Mouse (Mus musculus) ES-Bruce4 (cell line): ENCODE measurements around the gene Mafg. TPM values are rescaled to one million over a fixed set of nuclear protein-coding genes. Genes with fewer than 3 reads are reported as not detected.

Source experiments
- H3K27ac ChIP-seq: 2 replicates; pipeline ENCODE4 v1.5.1; 2012; ENCODE audit warnings: low read length, inconsistent platforms; ENCODE audit not compliant: insufficient read depth
- H3K27me3 ChIP-seq: 2 replicates; pipeline ENCODE4 v1.6.1; 2012; ENCODE audit warnings: mild to moderate bottlenecking, low read length, inconsistent platforms; ENCODE audit not compliant: control insufficient read depth, poor library complexity, insufficient read depth, severe bottlenecking
- H3K36me3 ChIP-seq: 2 replicates; pipeline ENCODE4 v1.6.1; 2012; ENCODE audit warnings: inconsistent platforms, mild to moderate bottlenecking, low read length, moderate library complexity; ENCODE audit not compliant: control insufficient read depth, poor library complexity, insufficient read depth, severe bottlenecking
- H3K4me1 ChIP-seq: one replicate; pipeline ENCODE4 v1.8.1; 2011; ENCODE audit warnings: low read length; ENCODE audit not compliant: control insufficient read depth, insufficient read depth
- H3K4me3 ChIP-seq: 2 replicates; pipeline ENCODE4 v1.5.1; 2011; ENCODE audit warnings: low read depth, mild to moderate bottlenecking, low read length
- H3K9ac ChIP-seq: 2 replicates; pipeline ENCODE4 v1.6.1; 2012; ENCODE audit warnings: low read depth, mild to moderate bottlenecking, inconsistent platforms; ENCODE audit not compliant: poor library complexity, severe bottlenecking
- H3K9me3 ChIP-seq: replicated peaks from 2 replicates; pipeline ENCODE4 v1.6.1; 2012; ENCODE audit warnings: mild to moderate bottlenecking, low read length, inconsistent platforms; ENCODE audit not compliant: control insufficient read depth, poor library complexity, insufficient read depth, severe bottlenecking
- CTCF ChIP-seq: IDR thresholded peaks from one replicate; pipeline ENCODE4 v1.8.1; 2011; ENCODE audit warnings: low read depth, low read length
- EP300 ChIP-seq: IDR thresholded peaks from 2 replicates; pipeline ENCODE4 v1.6.1; 2011; ENCODE audit warnings: low read depth, low read length; ENCODE audit not compliant: insufficient read depth
- POLR2A ChIP-seq: IDR thresholded peaks from one replicate; pipeline ENCODE4 v1.8.1; 2011; ENCODE audit warnings: low read length; ENCODE audit not compliant: insufficient read depth
- polyA plus RNA-seq: library from polyadenylated mRNA; stranded (reverse); fragments of >200 nt; gene quantifications from 2 replicates; pipeline ENCODE4 v1.2.4, GENCODE M21; 2011; ENCODE audit warnings: low read depth; ENCODE audit not compliant: missing spikeins, insufficient read depth, insufficient read length

Mafg gene
- polyA plus RNA-seq, 1 experiment: 53.0 TPM

DNA sequence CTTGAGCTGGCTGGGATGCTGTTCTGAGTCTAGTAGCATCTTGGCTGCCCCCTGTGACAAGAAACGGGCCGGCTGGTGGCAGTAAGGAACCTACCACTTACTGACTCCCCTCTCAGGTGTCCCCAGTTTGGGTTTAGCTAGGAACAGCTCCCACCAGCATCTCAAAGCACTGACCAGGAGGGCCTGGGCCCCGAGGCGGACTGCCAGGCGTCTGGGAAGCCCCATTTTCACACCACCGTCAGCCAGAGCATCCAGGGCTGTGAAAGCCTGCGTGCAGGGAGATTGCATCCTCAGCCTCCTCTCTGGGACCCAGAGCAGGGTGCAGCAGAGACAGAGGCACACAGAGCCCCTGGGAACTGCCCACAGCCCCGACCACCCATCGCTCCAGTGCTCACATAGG is 7.9 kb upstream of the Mafg start:
- TF ChIP-seq CTCF: no peak
- no peak for TF ChIP-seq POLR2A
- TF ChIP-seq EP300: no peak
- Histone ChIP-seq H3K4me1 (peaks cover 9% of the 10 kb centered on the region), H3K9me3 (no peaks in the 10 kb centered on the region), H3K36me3 (no peaks in the 10 kb centered on the region), H3K27ac (no peak overlapping the region), H3K9ac (no peak overlapping the region), H3K27me3 (no peaks in the 10 kb centered on the region), H3K4me3 (no peak overlapping the region)

DNA sequence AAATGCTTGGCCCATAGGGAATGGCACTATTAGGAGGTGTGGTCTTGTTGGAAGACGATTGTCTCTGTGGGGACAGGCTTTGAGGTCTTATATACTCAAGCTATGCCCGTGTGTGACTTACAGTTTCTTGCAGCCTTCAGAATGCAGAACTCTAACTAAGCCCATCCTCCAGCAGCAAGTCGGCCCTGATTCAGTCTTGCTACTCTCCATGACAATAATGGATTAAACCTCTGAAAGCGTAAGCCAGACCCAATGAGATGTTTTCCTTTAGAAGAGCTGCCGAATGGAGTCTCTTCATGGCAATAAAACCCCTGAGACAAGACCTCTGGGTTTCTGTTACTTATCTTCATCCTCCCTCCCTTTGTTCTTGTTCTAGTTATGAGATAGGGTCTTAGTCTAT is 1.4 kb upstream of the Mafg start:
- H3K27ac ChIP-seq: no peak overlapping the region
- H3K4me1 ChIP-seq: no peaks in the 10 kb centered on the region
- no peak overlapping the region for H3K4me3 ChIP-seq
- no peaks in the 10 kb centered on the region for H3K36me3 ChIP-seq
- H3K27me3 ChIP-seq: no peaks in the 10 kb centered on the region
- no peaks in the 10 kb centered on the region for H3K9me3 ChIP-seq
- TF ChIP-seq POLR2A: no peak
- H3K9ac ChIP-seq: peak overlapping the region; percentile 99; the same call in 1 of the 2 replicates

DNA sequence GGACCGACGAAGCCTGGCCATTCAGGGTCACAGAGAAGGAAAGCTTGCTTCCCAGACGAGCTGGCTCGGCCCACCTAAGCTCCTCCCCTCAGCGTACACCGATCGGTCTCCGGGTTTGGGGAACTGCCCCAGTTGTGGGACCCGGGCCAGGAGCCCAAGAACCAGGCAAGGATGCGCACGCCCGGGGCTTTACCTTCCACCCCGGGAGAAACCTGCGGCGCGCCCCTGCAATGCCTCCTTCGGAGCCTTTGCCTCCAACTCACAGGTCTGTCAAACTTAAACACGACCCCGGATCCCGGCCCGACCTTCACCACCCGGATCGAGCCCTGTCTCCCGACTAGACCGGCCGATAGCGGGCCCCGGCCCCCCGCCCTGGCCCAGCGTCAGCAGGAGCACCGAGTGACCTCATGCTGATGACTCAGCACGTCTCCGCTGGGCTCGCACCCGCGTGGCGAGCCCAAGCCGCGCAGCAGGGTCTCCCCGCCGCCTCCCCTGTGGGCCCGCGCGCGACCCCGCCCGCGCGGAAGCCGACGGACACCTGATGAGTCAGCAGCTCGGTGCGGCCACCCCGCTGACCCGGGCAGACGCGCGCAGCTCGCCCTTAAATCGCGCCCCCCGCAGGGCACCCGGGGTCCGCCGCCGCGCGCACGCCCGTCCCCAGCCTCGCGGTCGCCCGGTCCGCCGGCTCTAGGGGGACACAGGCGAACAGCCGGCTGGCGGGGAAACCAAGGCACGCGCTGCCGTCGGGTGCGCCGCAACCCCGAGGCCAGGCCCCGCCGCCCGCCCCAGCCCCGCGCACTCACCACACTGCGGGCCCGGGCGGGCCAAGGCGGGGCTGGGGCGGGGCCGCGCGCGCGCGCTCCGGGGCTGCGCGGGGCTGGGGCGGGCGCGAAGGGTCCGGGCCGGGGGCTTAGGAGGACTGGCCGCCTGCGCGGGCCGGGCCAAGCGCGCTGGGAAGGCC is 561 bp downstream of the Mafg start:
- Histone ChIP-seq H3K4me1 (no peaks in the 10 kb centered on the region), H3K36me3 (peaks cover 8% of the 10 kb centered on the region; the same call in 1 of the 2 replicates)

DNA sequence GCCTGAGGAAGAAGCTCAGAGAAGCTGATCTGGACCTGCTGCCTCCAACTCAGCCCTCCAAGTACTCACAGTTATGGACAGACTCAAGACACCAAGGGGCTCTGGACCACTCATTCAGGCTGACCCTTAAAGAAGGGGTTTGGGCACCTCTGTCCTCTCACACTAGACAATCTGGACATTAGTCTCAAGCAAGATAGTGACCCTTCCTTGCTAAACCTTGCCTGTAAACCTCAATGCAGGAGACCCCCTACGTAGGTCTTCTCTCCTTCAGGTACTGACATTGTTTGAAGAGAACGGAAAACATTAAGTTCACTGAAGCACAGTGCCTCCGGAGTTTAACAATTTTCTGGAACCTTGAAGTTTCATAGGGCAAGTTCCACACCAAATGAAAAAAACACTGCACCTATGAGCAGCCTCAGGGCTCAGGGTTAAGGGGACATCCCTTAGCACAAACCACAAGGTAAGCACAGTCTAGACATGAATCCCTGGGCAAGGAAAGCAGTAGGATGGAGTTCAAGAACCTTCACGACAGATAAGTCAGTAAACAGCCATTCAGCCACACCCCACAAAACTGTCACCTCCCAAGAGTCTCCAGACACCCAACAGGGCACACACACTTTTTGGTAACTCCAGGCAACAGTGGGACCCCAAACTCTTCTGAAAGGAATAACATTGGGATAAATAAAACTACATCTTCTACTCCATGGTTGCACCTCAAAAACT is 1.5 kb downstream of the Mafg start:
- no peak for TF ChIP-seq POLR2A
- no peak for TF ChIP-seq CTCF
- no peak for TF ChIP-seq EP300
- peak overlapping the region; percentile 44; the same call in 1 of the 2 replicates for H3K27ac ChIP-seq
- no peaks in the 10 kb centered on the region for H3K9me3 ChIP-seq
- H3K36me3 ChIP-seq: peaks cover 8% of the 10 kb centered on the region; the same call in 1 of the 2 replicates
- H3K27me3 ChIP-seq: no peaks in the 10 kb centered on the region
- H3K4me1 ChIP-seq: no peaks in the 10 kb centered on the region
- H3K4me3 ChIP-seq: peak overlapping the region; percentile 93
- peak overlapping the region; percentile 99 for H3K9ac ChIP-seq

More for the DNA sequence above, 561 bp downstream of the Mafg start:
- no peak for TF ChIP-seq POLR2A
- TF ChIP-seq EP300: no peak
- Histone ChIP-seq H3K9me3 (no peaks in the 10 kb centered on the region), H3K27ac (peak overlapping the region; percentile 44), H3K4me3 (peak overlapping the region; percentile 93), H3K27me3 (no peaks in the 10 kb centered on the region), H3K9ac (peak overlapping the region; percentile 99)

DNA sequence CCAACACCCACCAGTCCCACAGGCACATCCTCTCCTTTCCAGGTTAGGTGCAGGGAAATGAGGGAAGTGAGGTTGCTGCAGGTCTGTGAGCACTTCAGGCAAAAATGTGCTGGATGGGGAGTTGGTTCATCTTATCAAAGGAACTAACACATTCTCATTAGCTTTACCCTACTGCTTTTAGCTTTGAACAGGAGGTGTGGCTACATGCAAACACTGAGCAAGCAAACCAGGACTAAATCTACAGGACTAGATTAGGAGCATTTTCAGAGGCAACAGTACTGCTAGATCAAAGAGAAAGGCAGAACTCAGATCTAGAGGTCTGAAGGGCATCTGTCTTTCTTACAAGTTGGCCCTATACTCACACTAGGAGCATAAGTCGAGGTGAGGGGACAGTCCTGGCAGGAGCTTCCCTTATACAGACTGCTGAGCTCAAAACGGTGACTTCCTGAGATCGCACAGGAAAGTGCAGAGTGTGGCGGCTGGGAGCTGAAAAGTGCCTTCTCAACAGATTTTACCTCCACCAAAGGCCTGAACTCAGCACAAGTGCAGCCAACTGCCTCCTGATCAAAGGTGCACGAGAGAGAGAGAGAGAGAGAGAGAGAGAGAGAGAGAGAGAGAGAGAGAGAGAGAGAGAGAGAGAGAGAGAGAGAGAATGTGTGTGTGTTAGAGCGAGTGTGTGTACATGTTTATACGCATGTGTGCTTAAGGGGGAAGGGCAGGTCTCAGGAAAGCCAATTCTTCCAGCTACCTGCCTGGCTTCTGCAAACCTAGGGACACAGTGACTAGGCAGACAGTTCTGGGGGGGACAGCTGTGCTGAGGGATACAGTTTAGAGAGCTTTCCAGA is 2.3 kb downstream of the Mafg start:
- H3K9ac ChIP-seq: peak overlapping the region; percentile 99
- peak overlapping the region; percentile 55 for H3K4me3 ChIP-seq
- H3K4me1 ChIP-seq: no peaks in the 10 kb centered on the region
- H3K27me3 ChIP-seq: no peaks in the 10 kb centered on the region
- peaks cover 8% of the 10 kb centered on the region; the same call in 1 of the 2 replicates for H3K36me3 ChIP-seq
- H3K9me3 ChIP-seq: no peaks in the 10 kb centered on the region
- H3K27ac ChIP-seq: peak overlapping the region; percentile 77
- TF ChIP-seq POLR2A: no peak
- TF ChIP-seq CTCF: no peak
- TF ChIP-seq EP300: no peak
